Mouse (Mus musculus) 3T3-L1 (cell line): ENCODE data around the gene Adam30.
"Not testable (repeated sequence)": the region's sequence is repeated elsewhere in the genome, so short reads cannot be mapped to it uniquely, and the experiment has no call there.

Source experiments
- DNase-seq: peaks from one replicate; pipeline ENCODE4 v3.0.0-alpha.2; 2015; ENCODE audit warnings: low read depth, low spot score

Gene Adam30

DNA sequence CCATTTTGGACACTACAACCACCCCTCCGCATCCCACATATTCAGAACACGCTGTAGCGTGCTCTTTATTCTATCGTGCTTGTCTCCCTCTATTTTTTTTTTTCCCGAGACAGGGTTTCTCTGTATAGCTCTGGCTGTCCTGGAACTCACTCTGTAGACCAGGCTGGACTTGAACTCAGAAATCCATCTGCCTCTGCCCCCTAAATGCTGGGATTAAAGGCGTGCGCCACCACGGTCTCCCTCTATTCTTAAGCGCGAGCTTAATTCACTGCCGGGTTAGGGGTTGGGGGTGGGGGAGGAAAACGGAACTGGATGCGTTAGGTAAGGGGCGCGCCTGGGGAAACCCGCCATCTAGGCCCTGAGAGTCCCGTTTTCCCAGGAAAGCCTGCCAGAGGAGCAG is at the start of gene Adam30:
Gene Adam30 (plus strand): TSS at position 301 of the 400 bp plus-strand sequence.
- no peak for DNase-seq

DNA sequence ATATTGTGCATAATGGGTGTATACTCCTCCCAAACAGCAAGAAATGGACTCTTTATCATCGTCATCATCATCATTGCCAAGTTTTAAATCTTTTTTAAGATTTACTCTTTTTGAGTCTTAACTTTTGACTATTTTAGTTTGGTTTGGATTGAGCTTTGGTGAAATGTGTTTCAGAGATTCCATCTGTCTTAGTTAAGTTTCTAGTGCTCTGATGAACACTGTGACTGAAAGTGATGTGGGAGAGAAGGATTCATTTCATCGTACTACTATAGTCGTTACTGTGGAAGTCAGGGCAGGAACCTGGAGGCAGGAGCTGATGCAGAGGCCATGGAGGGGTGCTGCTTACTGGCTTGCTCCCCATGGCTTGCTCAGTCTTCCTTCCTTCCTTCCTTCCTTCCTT is 42.2 kb upstream of the Adam30 start:
- DNase-seq: no peak

- DNase-seq: no peak
These were observed 41.1 kb upstream of the Adam30 start for GRCm38 (mm10) chr3:98119338-98119737.

GRCm38 (mm10) chr3:98120884-98121283 is 39.5 kb upstream of the Adam30 start:
- DNase-seq: no peak

- no peak for DNase-seq
These were observed 32.7 kb upstream of the Adam30 start for GRCm38 (mm10) chr3:98127775-98128174.

DNA sequence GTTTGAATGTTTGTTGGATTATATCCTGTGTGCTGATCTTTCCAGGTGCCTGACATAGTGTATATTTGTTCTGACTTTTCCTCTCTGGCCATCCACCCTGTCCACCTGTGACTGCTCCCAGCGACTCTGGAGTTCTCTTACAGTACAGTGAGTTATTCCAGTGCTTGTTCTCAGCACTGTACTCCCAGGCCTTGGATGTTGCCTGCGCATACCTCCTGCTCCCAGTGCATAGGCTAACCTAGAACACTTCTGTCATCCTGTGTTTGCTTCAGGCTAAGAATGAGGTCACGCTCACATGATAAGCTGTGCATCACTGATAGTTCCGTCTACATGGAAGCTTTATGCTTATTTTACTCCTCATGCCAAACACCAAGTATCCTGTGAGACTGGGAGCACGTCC is 31.7 kb upstream of the Adam30 start:
- DNase-seq: no peak

GRCm38 (mm10) chr3:98132140-98132539 is 28.3 kb upstream of the Adam30 start:
- not testable (repeated sequence) for DNase-seq

GRCm38 (mm10) chr3:98132636-98133035 is 27.8 kb upstream of the Adam30 start:
- DNase-seq: no peak

DNA sequence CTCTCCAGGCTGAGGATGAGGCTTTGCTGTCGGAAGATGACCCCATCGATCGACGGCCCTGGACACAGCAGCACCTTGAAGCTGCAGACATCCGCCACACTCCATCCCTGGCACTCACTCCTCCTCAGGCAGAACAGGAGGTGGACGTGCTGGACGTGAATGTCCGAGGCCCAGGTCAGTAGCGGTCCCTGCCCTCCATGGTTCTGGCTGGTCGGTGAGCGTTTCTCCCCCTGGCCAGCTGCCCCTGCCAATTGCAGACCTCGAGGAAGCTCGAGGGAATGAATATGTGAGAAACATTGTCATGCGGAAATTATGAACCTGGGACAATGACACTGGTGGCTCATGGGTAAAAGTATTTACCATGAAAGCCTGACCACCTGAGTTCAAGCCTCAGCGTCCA is 19.0 kb upstream of the Adam30 start:
- no peak for DNase-seq

DNA sequence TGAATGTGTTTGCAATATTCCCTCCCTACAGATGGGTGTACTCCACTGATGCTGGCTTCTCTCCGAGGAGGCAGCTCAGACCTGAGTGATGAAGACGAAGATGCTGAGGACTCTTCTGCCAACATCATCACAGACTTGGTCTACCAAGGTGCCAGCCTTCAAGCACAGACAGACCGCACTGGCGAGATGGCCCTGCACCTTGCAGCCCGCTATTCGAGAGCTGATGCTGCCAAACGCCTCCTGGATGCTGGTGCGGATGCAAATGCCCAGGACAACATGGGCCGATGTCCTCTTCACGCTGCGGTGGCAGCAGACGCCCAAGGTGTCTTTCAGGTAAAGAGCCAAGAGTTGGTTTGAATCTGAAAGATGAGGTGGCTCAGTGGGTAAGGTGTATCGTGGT is 17.6 kb upstream of the Adam30 start:
- DNase-seq: no peak

GRCm38 (mm10) chr3:98145204-98145603 is 15.2 kb upstream of the Adam30 start:
- no peak for DNase-seq

- no peak for DNase-seq
These were observed 13.7 kb upstream of the Adam30 start for GRCm38 (mm10) chr3:98146471-98147410.

DNA sequence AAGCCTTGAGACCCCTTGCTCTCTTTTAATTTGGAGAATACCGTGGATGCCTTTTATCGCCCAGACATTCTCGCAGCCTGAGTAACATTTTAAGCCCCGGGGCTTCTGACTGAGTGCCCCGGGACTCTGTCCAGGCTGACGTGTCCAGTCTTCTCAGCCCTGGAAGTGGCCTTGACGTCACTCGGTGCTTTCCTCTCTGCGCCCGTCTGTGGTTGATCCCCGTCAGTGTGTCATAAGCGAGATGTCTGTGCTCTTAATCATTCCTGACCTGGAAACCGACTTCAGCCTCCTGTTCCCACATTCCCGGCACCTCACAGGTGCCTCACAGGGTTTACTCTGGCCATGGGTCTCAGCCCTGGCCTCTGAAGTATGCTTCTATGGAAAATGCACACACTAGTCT is 12.7 kb upstream of the Adam30 start:
- DNase-seq: no peak

- no peak for DNase-seq
These were observed 10.5 kb upstream of the Adam30 start for GRCm38 (mm10) chr3:98149881-98150280.

- no peak for DNase-seq
These were observed 9.4 kb upstream of the Adam30 start for GRCm38 (mm10) chr3:98151016-98151415.

DNA sequence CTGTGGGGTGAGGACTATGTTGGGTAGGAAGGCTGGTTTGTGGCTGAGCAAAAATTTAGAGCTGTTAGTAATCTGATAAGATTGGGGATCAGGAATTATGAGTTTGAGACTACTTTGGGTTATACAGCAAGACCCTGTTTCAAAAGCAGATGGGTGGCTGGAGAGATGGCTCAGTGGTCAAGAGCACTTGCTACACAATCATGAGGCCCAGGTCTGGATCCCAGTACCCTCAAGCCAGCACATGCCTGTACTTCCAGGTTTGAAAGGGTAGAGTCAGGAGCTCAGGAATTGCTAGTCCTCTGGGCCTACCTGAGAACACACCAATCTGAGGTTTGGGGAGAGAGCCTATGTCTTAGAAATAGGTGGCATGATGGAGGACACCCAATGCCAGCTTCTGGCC is 7.0 kb upstream of the Adam30 start:
- no peak for DNase-seq

DNA sequence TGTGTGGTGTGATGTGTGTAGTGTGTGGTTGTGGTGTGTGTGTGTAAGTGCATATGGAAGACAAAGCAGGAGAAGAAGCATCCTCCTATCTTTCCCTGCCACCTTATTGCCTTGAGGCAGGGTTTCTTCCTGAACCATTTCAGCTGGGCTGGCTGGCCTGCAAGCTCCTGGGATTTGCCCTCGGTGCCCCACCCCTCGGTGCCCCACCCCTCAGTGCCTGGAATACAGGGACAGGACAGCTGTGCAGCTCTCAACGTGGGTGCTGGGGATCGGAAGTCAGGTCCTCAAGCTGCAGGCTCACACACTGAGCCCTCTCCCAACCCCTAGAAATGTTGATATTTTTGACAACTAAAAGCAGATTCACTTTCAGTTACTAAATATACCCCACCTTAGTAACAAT is 4.3 kb upstream of the Adam30 start:
- no peak for DNase-seq

- no peak for DNase-seq
These were observed 3.4 kb upstream of the Adam30 start for GRCm38 (mm10) chr3:98157073-98157472.

DNA sequence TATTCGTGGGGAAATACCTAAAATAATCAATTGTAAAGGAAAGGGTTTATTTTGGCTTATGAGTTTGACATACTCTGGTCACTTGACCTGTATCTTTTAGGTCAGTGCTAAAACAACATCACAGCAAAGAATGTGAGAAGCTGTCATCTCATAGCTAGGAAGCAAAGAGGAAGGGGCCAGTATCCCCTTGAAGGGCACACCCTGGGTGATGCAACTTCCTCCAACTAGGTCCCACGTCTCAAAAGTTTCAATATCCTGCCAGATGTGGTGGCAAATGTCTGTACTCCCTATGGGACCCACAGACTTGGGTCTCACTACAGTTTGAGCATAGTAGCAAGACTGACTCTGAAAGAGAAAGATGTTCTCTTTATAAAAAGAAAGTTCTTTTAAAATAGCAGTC is 2.8 kb upstream of the Adam30 start:
- no peak for DNase-seq

- no peak for DNase-seq
These were observed 1.8 kb upstream of the Adam30 start for GRCm38 (mm10) chr3:98158646-98159045.

DNA sequence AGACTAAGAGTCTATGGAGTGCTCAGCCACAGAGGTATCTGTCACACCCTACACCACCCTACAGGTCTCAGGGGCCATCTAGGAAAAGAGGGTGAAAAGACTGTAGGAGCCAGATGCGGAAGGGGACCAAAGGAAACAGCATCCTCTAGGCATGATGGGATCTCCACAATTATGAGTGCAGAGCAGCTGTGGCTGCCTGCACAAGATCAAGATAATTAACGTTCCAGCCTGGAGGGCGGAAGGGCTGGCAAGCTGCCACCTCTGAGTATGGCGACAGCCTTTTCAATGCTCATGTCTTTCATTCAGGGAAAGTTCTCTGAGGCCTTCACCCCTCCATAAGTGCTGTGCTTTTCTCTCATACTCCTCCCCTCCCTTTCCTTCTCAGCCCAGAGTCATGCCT is 1.1 kb upstream of the Adam30 start:
- DNase-seq: no peak

DNA sequence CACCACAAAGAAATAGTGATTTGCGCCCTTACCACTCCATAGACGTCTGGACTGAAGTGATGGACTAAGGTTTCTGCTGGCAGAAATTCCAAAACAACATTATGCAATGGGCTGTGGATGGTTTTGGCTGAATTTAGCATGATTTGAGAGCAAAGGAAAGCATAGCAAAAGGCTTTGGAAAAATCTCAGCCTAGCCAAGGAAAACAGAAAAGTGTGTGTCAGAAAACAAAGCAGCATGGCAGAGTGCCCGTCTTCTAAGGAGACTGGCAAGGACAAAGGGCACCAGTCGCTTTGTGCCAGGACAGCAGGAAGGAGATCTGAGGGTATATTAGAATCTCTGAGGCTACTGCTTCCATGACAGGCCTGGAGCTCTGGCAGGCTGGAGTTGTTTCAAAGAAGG is 17.9 kb downstream of the Adam30 start:
- peak; percentile 61 for DNase-seq

DNA sequence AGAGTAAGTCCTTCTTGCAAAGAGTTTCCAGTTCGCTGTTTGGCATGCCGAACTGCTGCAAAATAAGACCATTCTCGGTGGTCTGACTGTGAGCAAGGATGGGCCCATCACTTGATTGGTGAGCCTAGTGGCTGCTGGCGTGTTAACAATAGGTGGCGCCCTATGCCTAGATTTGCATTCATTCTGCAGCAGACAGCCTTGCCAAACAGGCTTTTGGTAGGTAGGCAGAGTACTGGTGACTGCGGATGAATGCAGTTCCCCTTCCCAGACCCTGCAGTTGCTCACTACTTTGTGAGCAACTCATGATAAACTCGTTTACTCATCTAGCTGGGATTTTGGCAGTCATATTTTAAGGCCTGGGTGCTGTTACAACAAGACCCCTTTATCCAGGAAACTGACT is 20.4 kb downstream of the Adam30 start:
- peak; percentile 34 for DNase-seq
